Mouse (Mus musculus): Measurements from ENCODE around the gene Msl1.

DNA sequence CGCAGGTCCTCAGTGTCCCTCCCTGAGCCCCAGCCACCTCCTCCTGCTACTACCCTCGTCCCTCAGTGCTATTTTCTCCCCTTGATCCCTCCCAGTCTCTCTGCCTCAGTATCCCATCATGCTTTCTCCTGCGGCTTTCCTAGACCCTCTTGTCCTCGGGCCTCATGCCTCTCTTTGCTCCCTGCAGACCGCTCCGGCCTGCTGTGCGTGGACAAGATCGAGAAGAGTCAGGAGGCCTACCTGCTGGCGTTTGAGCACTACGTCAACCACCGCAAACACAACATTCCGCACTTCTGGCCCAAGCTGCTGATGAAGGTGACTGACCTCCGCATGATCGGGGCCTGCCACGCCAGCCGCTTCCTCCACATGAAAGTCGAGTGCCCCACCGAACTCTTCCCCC lies 31.2 kb upstream of the Msl1 start:
- TF ChIP-seq CTCF (IDR thresholded peaks at IDR 0.05; ENCODE audit: insufficient read depth, low read length) (no peak), POLR2A (IDR thresholded peaks at IDR 0.05; ENCODE audit: borderline replicate concordance, extremely low read depth, low read depth, low read length) (no peak)
